ENCODE assay signal across 8 mouse cellular contexts in genomic region chr8:121117906-121118305, GRCm38 (mm10). TPM values are rescaled to one million over a fixed set of nuclear protein-coding genes. Genes with fewer than 3 reads are reported as not detected.
DNase-seq lines count a peak whose midpoint lies in the region; ATAC-seq and TF ChIP-seq lines count a peak whose summit lies in the region.

No protein-coding gene starts in this region.

- no peak for TF ChIP-seq POLR2A in limb, embryonic 14.5 days (IDR thresholded peaks at IDR 0.05; ENCODE audit: borderline replicate concordance, extremely low read depth, insufficient read depth, insufficient read length)

- peak overlapping the region; percentile 75 for H3K4me3 ChIP-seq in heart, embryonic 11.5 days (ENCODE audit: low read depth, low read length)
- peak overlapping the region; percentile 82; the same call in 1 of the 2 replicates for H3K4me3 ChIP-seq in E14TG2a.4 (replicated peaks; ENCODE audit: low read length)
- peak overlapping the region; percentile 29; the same call in 1 of the 2 replicates for H3K4me3 ChIP-seq in forebrain, embryonic 14.5 days (ENCODE audit: low read depth, low read length)
- peak overlapping the region; percentile 62 for H3K4me3 ChIP-seq in limb, embryonic 14.5 days (replicated peaks; ENCODE audit: low read length)

- DNase-seq in heart, adult 8-10 months (ENCODE audit: low spot score): no peak
- no peak for DNase-seq in forebrain, embryonic 14.5 days (ENCODE audit: low spot score)
- no peak for DNase-seq in limb, embryonic 14.5 days (ENCODE audit: low spot score)
- no peak for DNase-seq in urinary bladder, postnatal 25 days (ENCODE audit: low spot score)
- DNase-seq in retina, postnatal 1 day: no peak

- TF ChIP-seq CTCF in E14TG2a.4 (conservative IDR thresholded peaks at IDR 0.05; ENCODE audit: low read length): no peak

- peak overlapping the region; percentile 97 for H3K27ac ChIP-seq in heart, embryonic 11.5 days (ENCODE audit: low read depth, low read length)
- no peak overlapping the region for H3K27ac ChIP-seq in forebrain, embryonic 14.5 days (ENCODE audit: low read depth, low read length)
- H3K27ac ChIP-seq in limb, embryonic 14.5 days (replicated peaks; ENCODE audit: low read depth, low read length): no peak overlapping the region

- peaks cover 13% of the 10 kb centered on the region for H3K4me1 ChIP-seq in heart, embryonic 11.5 days (ENCODE audit: control insufficient read depth, insufficient read depth, low read length)
- peaks cover 30% of the 10 kb centered on the region for H3K4me1 ChIP-seq in E14TG2a.4 (replicated peaks; ENCODE audit: low read depth, low read length)
- no peaks in the 10 kb centered on the region for H3K4me1 ChIP-seq in forebrain, embryonic 14.5 days (ENCODE audit: control insufficient read depth, insufficient read depth, low read length)
- no peaks in the 10 kb centered on the region; the same call in 1 of the 2 replicates for H3K4me1 ChIP-seq in limb, embryonic 14.5 days (ENCODE audit: control insufficient read depth, insufficient read depth, low read length)

- no peak for ATAC-seq in heart, embryonic 11.5 days (replicated peaks; ENCODE audit: insufficient number of reproducible peaks, low FRiP score, low TSS enrichment)
- ATAC-seq in forebrain, embryonic 14.5 days: no peak
- ATAC-seq in limb, embryonic 14.5 days (ENCODE audit: low FRiP score, low read depth): no peak
- ATAC-seq in cerebellum, adult (ENCODE audit: insufficient number of reproducible peaks, low FRiP score, low TSS enrichment): no peak

- no peaks in the 10 kb centered on the region for H3K9me3 ChIP-seq in heart, embryonic 11.5 days (replicated peaks; ENCODE audit: control insufficient read depth, low read length)
- peaks cover 3% of the 10 kb centered on the region for H3K9me3 ChIP-seq in E14TG2a.4 (ENCODE audit: low read length)
- H3K9me3 ChIP-seq in forebrain, embryonic 14.5 days (replicated peaks; ENCODE audit: control insufficient read depth, low read length): no peaks in the 10 kb centered on the region
- no peaks in the 10 kb centered on the region for H3K9me3 ChIP-seq in limb, embryonic 14.5 days (ENCODE audit: control insufficient read depth, low read length)

- H3K9ac ChIP-seq in heart, embryonic 11.5 days (ENCODE audit: low read depth, low read length): peak overlapping the region; percentile 86
- H3K9ac ChIP-seq in forebrain, embryonic 14.5 days (ENCODE audit: low read length): no peak overlapping the region
- peak overlapping the region; percentile 71 for H3K9ac ChIP-seq in limb, embryonic 14.5 days (ENCODE audit: low read depth, low read length, severe bottlenecking)

- WGBS in heart, embryonic 11.5 days (ENCODE audit: insufficient replicate concordance): under 1% methylated on average over 28 of the region's 28 CpGs
- WGBS in forebrain, embryonic 14.5 days: 1% methylated on average over 27 of the region's 28 CpGs
- under 1% methylated on average over 28 of the region's 28 CpGs for WGBS in limb, embryonic 14.5 days

- H3K27me3 ChIP-seq in heart, embryonic 11.5 days (ENCODE audit: control insufficient read depth, insufficient read depth, low read length): peaks cover 81% of the 10 kb centered on the region
- H3K27me3 ChIP-seq in E14TG2a.4 (ENCODE audit: insufficient read depth, low read length): peaks cover 95% of the 10 kb centered on the region
- H3K27me3 ChIP-seq in forebrain, embryonic 14.5 days (replicated peaks; ENCODE audit: control insufficient read depth, insufficient read depth, low read length): peaks cover 96% of the 10 kb centered on the region
- peaks cover 79% of the 10 kb centered on the region for H3K27me3 ChIP-seq in limb, embryonic 14.5 days (ENCODE audit: control insufficient read depth, insufficient read depth, low read length)

- peak overlapping the region; percentile 91 for H3K4me2 ChIP-seq in heart, embryonic 11.5 days
- H3K4me2 ChIP-seq in forebrain, embryonic 14.5 days (ENCODE audit: low read length): peak overlapping the region; percentile 9; the same call in 1 of the 2 replicates
- H3K4me2 ChIP-seq in limb, embryonic 14.5 days (replicated peaks; ENCODE audit: low read depth, low read length, severe bottlenecking): peak overlapping the region; percentile 84

- no peaks in the 10 kb centered on the region for H3K36me3 ChIP-seq in heart, embryonic 11.5 days (ENCODE audit: control insufficient read depth, insufficient read depth, low read length)
- H3K36me3 ChIP-seq in E14TG2a.4 (ENCODE audit: insufficient read depth, low read length): no peaks in the 10 kb centered on the region
- H3K36me3 ChIP-seq in forebrain, embryonic 14.5 days (ENCODE audit: control insufficient read depth, insufficient read depth, low read length): no peaks in the 10 kb centered on the region
- H3K36me3 ChIP-seq in limb, embryonic 14.5 days (ENCODE audit: control insufficient read depth, insufficient read depth, low read length): peaks cover 9% of the 10 kb centered on the region; the same call in 1 of the 2 replicates

RNA-seq across cellular contexts. Expression of gene Foxc2, which starts 1.9 kb away (rescaled TPM):
- 12.7 and 14.1 TPM in 2 replicates for polyA plus RNA-seq in heart, embryonic 11.5 days (2014; fragmentation: Nextera tagmentation; extraction: Ambion mirVana)
- 1 to 10 TPM; 1.4 to 2.2 (median 1.6) TPM for total RNA-seq in heart, adult 8-10 months (2022)
- 1.1 and 2.1 TPM in 2 replicates for polyA plus RNA-seq in forebrain, embryonic 14.5 days (2014; fragmentation: Nextera tagmentation; extraction: Ambion mirVana)
- 14.3 and 24.4 TPM in 2 replicates for polyA plus RNA-seq in limb, embryonic 14.5 days (2012; rRNA removed)
- polyA plus RNA-seq in limb, embryonic 14.5 days (2014; fragmentation: Nextera tagmentation; extraction: Ambion mirVana): 9.7 and 12.5 TPM in 2 replicates

RNA-seq across cellular contexts. Expression of gene Mthfsd, which starts 9.7 kb away (rescaled TPM):
- 45.1 and 46.2 TPM in 2 replicates for polyA plus RNA-seq in heart, embryonic 11.5 days (2014; fragmentation: Nextera tagmentation; extraction: Ambion mirVana)
- total RNA-seq in heart, adult 8-10 months (2022): 10 to 100 TPM; 15.3 to 17.1 (median 15.6) TPM
- 47.4 and 47.6 TPM in 2 replicates for polyA plus RNA-seq in forebrain, embryonic 14.5 days (2014; fragmentation: Nextera tagmentation; extraction: Ambion mirVana)
- polyA plus RNA-seq in limb, embryonic 14.5 days (2012; rRNA removed): 120 and 122 TPM in 2 replicates
- polyA plus RNA-seq in limb, embryonic 14.5 days (2014; fragmentation: Nextera tagmentation; extraction: Ambion mirVana): 59.9 and 62.8 TPM in 2 replicates

RNA-seq across cellular contexts. Expression of gene Foxl1, which starts 9.8 kb away (rescaled TPM):
- polyA plus RNA-seq in heart, embryonic 11.5 days (2014; fragmentation: Nextera tagmentation; extraction: Ambion mirVana): 0.69 and 1.2 TPM in 2 replicates
- under 1 TPM in 3 of 4 experiments, not detected in 1; 0.08 to 0.26 (median 0.09) TPM for total RNA-seq in heart, adult 8-10 months (2022)
- polyA plus RNA-seq in forebrain, embryonic 14.5 days (2014; fragmentation: Nextera tagmentation; extraction: Ambion mirVana): 0.13 TPM in 1 of 2 replicates, not detected in the other
- 0.40 and 0.72 TPM in 2 replicates for polyA plus RNA-seq in limb, embryonic 14.5 days (2012; rRNA removed)
- polyA plus RNA-seq in limb, embryonic 14.5 days (2014; fragmentation: Nextera tagmentation; extraction: Ambion mirVana): 0.18 and 0.28 TPM in 2 replicates

RNA-seq across cellular contexts. Expression of gene Foxf1, which starts 33.7 kb away (rescaled TPM):
- polyA plus RNA-seq in heart, embryonic 11.5 days (2014; fragmentation: Nextera tagmentation; extraction: Ambion mirVana): 3.1 and 9.0 TPM in 2 replicates
- under 1 TPM in 3 of 4 experiments, not detected in 1; 0.19 to 0.34 (median 0.33) TPM for total RNA-seq in heart, adult 8-10 months (2022)
- 0.52 and 0.69 TPM in 2 replicates for polyA plus RNA-seq in forebrain, embryonic 14.5 days (2014; fragmentation: Nextera tagmentation; extraction: Ambion mirVana)
- polyA plus RNA-seq in limb, embryonic 14.5 days (2012; rRNA removed): 0.54 and 1.00 TPM in 2 replicates
- 0.15 and 0.28 TPM in 2 replicates for polyA plus RNA-seq in limb, embryonic 14.5 days (2014; fragmentation: Nextera tagmentation; extraction: Ambion mirVana)

Comparison
In these comparisons a context has a peak if more than half of its experiments do, and no peak if none do; other contexts are left out.
1. H3K4me2 ChIP-seq: peak in every context shown above with its lines; median percentile 91 in heart, embryonic 11.5 days; 84 in limb, embryonic 14.5 days; 9 in forebrain, embryonic 14.5 days.
2. H3K4me3 ChIP-seq: peak in every context shown above with its lines; median percentile 82 in E14TG2a.4; 75 in heart, embryonic 11.5 days; 62 in limb, embryonic 14.5 days; 29 in forebrain, embryonic 14.5 days.